Mouse (Mus musculus) MEL (cell line): ENCODE results near the gene Proser1. TPM values are rescaled to one million over a fixed set of nuclear protein-coding genes. Genes with fewer than 3 reads are reported as not detected.

Source experiments
- DNase-seq: peaks from one replicate; pipeline ENCODE4 v3.0.0; 2011; ENCODE audit warnings: low read depth, low spot score
- H3K27ac ChIP-seq: 2 replicates; pipeline ENCODE4 v1.5.1; 2012; ENCODE audit warnings: low read depth, mild to moderate bottlenecking, control low read depth, low read length, moderate library complexity; ENCODE audit not compliant: control insufficient read depth
- H3K27me3 ChIP-seq, 2 experiments: fragments of 150-350 bp in 1 of 2; sonication (generic) in 1 of 2; 2 replicates each; pipeline ENCODE4 v1.6.1; 2012; ENCODE audit warnings: low read length in 2 of 2, mild to moderate bottlenecking in 2 of 2, improper control_type of control experiment in 1 of 2, moderate library complexity in 1 of 2; ENCODE audit not compliant: insufficient read depth in 2 of 2, control insufficient read depth in 1 of 2
- H3K36me3 ChIP-seq, 2 experiments: 2 replicates each; pipeline ENCODE4 v1.6.1; 2012 to 2014; ENCODE audit warnings: low read length in 2 of 2, improper control_type of control experiment in 1 of 2, inconsistent platforms in 1 of 2, mild to moderate bottlenecking in 1 of 2; ENCODE audit not compliant: insufficient read depth in 2 of 2, control insufficient read depth in 1 of 2
- H3K4me1 ChIP-seq, 2 experiments: fragments of 150-350 bp in 1 of 2; sonication (generic) in 1 of 2; 2 replicates each; pipeline ENCODE4 v1.6.1; 2012; ENCODE audit warnings: low read length in 2 of 2, improper control_type of control experiment in 1 of 2, mild to moderate bottlenecking in 1 of 2; ENCODE audit not compliant: insufficient read depth in 2 of 2, control insufficient read depth in 1 of 2
- H3K4me3 ChIP-seq, 2 experiments: fragments of 150-350 bp in 1 of 2; sonication (generic) in 1 of 2; 2 replicates each; pipeline ENCODE4 v1.5.1; 2012; ENCODE audit warnings: low read depth in 2 of 2, low read length in 2 of 2, mild to moderate bottlenecking in 2 of 2, moderate library complexity in 2 of 2, control low read depth in 1 of 2, improper control_type of control experiment in 1 of 2; ENCODE audit not compliant: control insufficient read depth in 1 of 2, insufficient read depth in 1 of 2
- H3K79me2 ChIP-seq: 2 replicates; pipeline ENCODE4 v1.6.1; 2012; ENCODE audit warnings: mild to moderate bottlenecking, low read length, moderate library complexity; ENCODE audit not compliant: control insufficient read depth, poor library complexity, insufficient read depth
- H3K9ac ChIP-seq: 2 replicates; pipeline ENCODE4 v1.6.1; 2012; ENCODE audit warnings: low read depth, mild to moderate bottlenecking, control low read depth, low read length, moderate library complexity; ENCODE audit not compliant: control insufficient read depth, poor library complexity, severe bottlenecking
- H3K9me3 ChIP-seq: fragments of 150-350 bp; sonication (generic); replicated peaks from 2 replicates; pipeline ENCODE4 v1.6.1; 2012; ENCODE audit warnings: mild to moderate bottlenecking, low read length, improper control_type of control experiment, moderate library complexity; ENCODE audit not compliant: insufficient read depth
- BHLHE40 ChIP-seq: IDR thresholded peaks from 2 replicates; pipeline ENCODE4 v1.6.1; 2012; ENCODE audit warnings: low read depth, mild to moderate bottlenecking, inconsistent platforms, low read length, improper control_type of control experiment, borderline replicate concordance
- CHD1 ChIP-seq: IDR thresholded peaks from 2 replicates; pipeline ENCODE4 v1.6.1; 2012; ENCODE audit warnings: low read depth, mild to moderate bottlenecking, inconsistent platforms, low read length, improper control_type of control experiment
- ELF1 ChIP-seq: IDR thresholded peaks from 2 replicates; pipeline ENCODE4 v1.6.1; 2014; ENCODE audit warnings: low read depth, mild to moderate bottlenecking, inconsistent platforms, low read length, improper control_type of control experiment, moderate library complexity
- EP300 ChIP-seq, 2 experiments: IDR thresholded peaks; 2 replicates each; pipeline ENCODE4 v1.6.1; 2011; ENCODE audit warnings: improper control_type of control experiment in 2 of 2, low read length in 2 of 2, low read depth in 1 of 2, mild to moderate bottlenecking in 1 of 2
- GABPA ChIP-seq: IDR thresholded peaks from 2 replicates; pipeline ENCODE4 v1.6.1; 2012; ENCODE audit warnings: low read depth, mild to moderate bottlenecking, inconsistent platforms, low read length, improper control_type of control experiment, moderate library complexity
- HCFC1 ChIP-seq: IDR thresholded peaks from 2 replicates; pipeline ENCODE4 v1.6.1; 2012; ENCODE audit warnings: low read depth, mild to moderate bottlenecking, inconsistent platforms, low read length, improper control_type of control experiment, moderate library complexity
- JUND ChIP-seq: IDR thresholded peaks from 2 replicates; pipeline ENCODE4 v1.6.1; 2011; ENCODE audit warnings: low read depth, mild to moderate bottlenecking, improper control_type of control experiment, low read length
- KAT2A ChIP-seq: conservative IDR thresholded peaks from 2 replicates; pipeline ENCODE4 v1.6.1; 2012; ENCODE audit warnings: low read depth, low read length, improper control_type of control experiment, inconsistent platforms
- MAX ChIP-seq: IDR thresholded peaks from 2 replicates; pipeline ENCODE4 v1.6.1; 2011; ENCODE audit warnings: low read length, improper control_type of control experiment
- MAZ ChIP-seq: IDR thresholded peaks from 2 replicates; pipeline ENCODE4 v1.6.1; 2012; ENCODE audit warnings: low read depth, mild to moderate bottlenecking, inconsistent platforms, low read length, improper control_type of control experiment
- MXI1 ChIP-seq: IDR thresholded peaks from 2 replicates; pipeline ENCODE4 v1.6.1; 2011; ENCODE audit warnings: mild to moderate bottlenecking, low read depth, low read length, improper control_type of control experiment
- MYB ChIP-seq: IDR thresholded peaks from 2 replicates; pipeline ENCODE4 v1.6.1; 2011; ENCODE audit warnings: mild to moderate bottlenecking, low read depth, low read length, improper control_type of control experiment
- MYC ChIP-seq: IDR thresholded peaks from 2 replicates; pipeline ENCODE4 v1.6.1; 2011; ENCODE audit warnings: low read depth, mild to moderate bottlenecking, low read length, improper control_type of control experiment, moderate library complexity
- NRF1 ChIP-seq: IDR thresholded peaks from 2 replicates; pipeline ENCODE4 v1.6.1; 2014; ENCODE audit warnings: low read depth, mild to moderate bottlenecking, inconsistent platforms, low read length, improper control_type of control experiment, moderate library complexity; ENCODE audit not compliant: poor library complexity, insufficient read depth, severe bottlenecking
- POLR2A ChIP-seq, 2 experiments: IDR thresholded peaks; 2 replicates each; pipeline ENCODE4 v1.6.1; 2011 to 2012; ENCODE audit warnings: low read length in 2 of 2, mild to moderate bottlenecking in 2 of 2, control low read depth in 1 of 2, improper control_type of control experiment in 1 of 2, low read depth in 1 of 2, moderate library complexity in 1 of 2; ENCODE audit not compliant: control insufficient read depth in 1 of 2, insufficient read depth in 1 of 2, poor library complexity in 1 of 2
- RCOR1 ChIP-seq: IDR thresholded peaks from 2 replicates; pipeline ENCODE4 v1.6.1; 2012; ENCODE audit warnings: low read depth, mild to moderate bottlenecking, inconsistent platforms, low read length, improper control_type of control experiment
- SIN3A ChIP-seq: IDR thresholded peaks from 2 replicates; pipeline ENCODE4 v1.6.1; 2012; ENCODE audit warnings: low read length, improper control_type of control experiment, inconsistent platforms
- SMC3 ChIP-seq: IDR thresholded peaks from 2 replicates; pipeline ENCODE4 v1.6.1; 2011; ENCODE audit warnings: low read depth, low read length, improper control_type of control experiment
- TBP ChIP-seq: IDR thresholded peaks from 2 replicates; pipeline ENCODE4 v1.8.0; 2011; ENCODE audit warnings: low read depth, low read length, improper control_type of control experiment
- TCF12 ChIP-seq: IDR thresholded peaks from 2 replicates; pipeline ENCODE4 v1.6.1; 2014; ENCODE audit warnings: low read depth, mild to moderate bottlenecking, inconsistent platforms, low read length, improper control_type of control experiment, moderate library complexity
- UBTF ChIP-seq: IDR thresholded peaks from 2 replicates; pipeline ENCODE4 v1.6.1; 2012; ENCODE audit warnings: low read depth, mild to moderate bottlenecking, inconsistent platforms, low read length, improper control_type of control experiment, moderate library complexity, borderline replicate concordance; ENCODE audit not compliant: insufficient read depth
- USF1 ChIP-seq: IDR thresholded peaks from 2 replicates; pipeline ENCODE4 v1.6.1; 2014; ENCODE audit warnings: low read depth, mild to moderate bottlenecking, inconsistent platforms, low read length, improper control_type of control experiment, moderate library complexity
- USF2 ChIP-seq, 2 experiments: IDR thresholded peaks; 2 replicates each; pipeline ENCODE4 v1.6.1; 2011 to 2012; ENCODE audit warnings: improper control_type of control experiment in 2 of 2, low read length in 2 of 2, borderline replicate concordance in 1 of 2, inconsistent platforms in 1 of 2, low read depth in 1 of 2, mild to moderate bottlenecking in 1 of 2; ENCODE audit not compliant: insufficient read depth in 1 of 2
- ZKSCAN1 ChIP-seq: IDR thresholded peaks from 2 replicates; pipeline ENCODE4 v1.6.1; 2012; ENCODE audit warnings: low read depth, mild to moderate bottlenecking, inconsistent platforms, low read length, improper control_type of control experiment, moderate library complexity
- polyA plus RNA-seq, 2 experiments: library from polyadenylated mRNA; stranded (reverse) in 1 of 2; unstranded in 1 of 2; fragments of >175 nt in 1 of 2; fragments of >200 nt in 1 of 2; gene quantifications; 2 replicates each; pipeline versions ENCODE4 v1.2.1 to v1.2.4; 2012; ENCODE audit warnings: low replicate concordance in 2 of 2, low read depth in 1 of 2; ENCODE audit not compliant: insufficient read length in 2 of 2, insufficient read depth in 1 of 2, missing spikeins in 1 of 2
- total RNA-seq: library from RNA; depleted of rRNA; stranded (reverse); fragments of 300-350 nt; gene quantifications from 2 replicates; pipeline ENCODE4 v1.2.3, GENCODE M21; 2012

Proser1 gene
- total and polyA plus RNA-seq, 3 experiments, result 3.5 to 107 (median 24.6) TPM

DNA sequence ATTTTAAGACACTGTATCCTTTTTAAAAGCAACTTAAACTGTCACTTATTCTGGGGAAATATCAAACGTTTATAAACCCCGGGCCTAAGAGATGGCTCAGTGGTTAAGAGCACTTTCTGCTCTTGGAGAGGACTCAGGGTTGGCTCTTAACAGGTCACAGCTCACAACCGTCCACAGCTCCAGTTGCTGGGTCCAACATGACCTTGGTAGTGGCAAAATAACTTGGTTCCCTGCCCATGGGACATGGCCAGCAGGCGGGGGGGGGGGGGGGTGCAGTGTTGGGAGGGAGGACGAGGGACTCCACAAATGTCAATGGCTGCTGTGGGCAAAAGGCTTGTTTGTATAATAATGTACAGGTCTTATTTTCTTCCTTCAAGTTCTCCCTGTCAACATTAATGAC lies 3.9 kb downstream of the Proser1 start:
- H3K27me3 ChIP-seq, result no peaks in the 10 kb centered on the region
- no peaks in the 10 kb centered on the region for H3K9me3 ChIP-seq
- no peak overlapping the region for H3K4me3 ChIP-seq
- H3K36me3 ChIP-seq, result peaks cover 4 to 17% of the 10 kb centered on the region in 2 experiments
- TF ChIP-seq TBP (no peak), BHLHE40 (no peak), RCOR1 (no peak), MYB (no peak), ZKSCAN1 (no peak), CHD1 (no peak), JUND (no peak)
- no peak overlapping the region for H3K27ac ChIP-seq
- H3K9ac ChIP-seq, result no peak overlapping the region
- DNase-seq, result no peak
- peaks cover 0 to 13% of the 10 kb centered on the region in 2 experiments; a peak in 2 of 4 replicates for H3K4me1 ChIP-seq
- peaks cover 54% of the 10 kb centered on the region for H3K79me2 ChIP-seq

DNA sequence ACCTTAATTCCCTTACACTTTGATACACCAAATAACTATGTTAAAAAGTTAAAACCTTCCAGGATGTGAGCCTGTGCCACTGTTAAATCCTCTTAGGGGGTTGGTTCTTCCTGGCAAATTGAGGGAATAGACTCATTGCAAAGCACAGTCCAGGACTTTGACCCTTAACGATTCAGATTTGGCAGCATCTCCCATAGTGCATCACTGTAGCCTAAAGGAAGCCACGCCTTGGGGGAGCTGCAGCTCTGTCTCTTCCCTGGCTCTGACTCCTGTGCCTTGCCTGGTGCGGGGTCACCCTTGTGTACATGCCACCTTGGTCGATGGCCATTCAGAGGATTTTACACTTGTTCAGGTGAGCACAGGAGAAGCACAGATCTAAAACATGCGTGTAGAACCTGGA lies 6.2 kb downstream of the Proser1 start:
- Histone ChIP-seq H3K9me3 (no peaks in the 10 kb centered on the region), H3K79me2 (peaks cover 36% of the 10 kb centered on the region), H3K4me3 (no peak overlapping the region), H3K4me1 (peaks cover 0 to 13% of the 10 kb centered on the region in 2 experiments; a peak in 2 of 4 replicates), H3K36me3 (peaks cover 4 to 17% of the 10 kb centered on the region in 2 experiments), H3K27ac (no peak overlapping the region), H3K9ac (no peak overlapping the region), H3K27me3 (no peaks in the 10 kb centered on the region)
- TF ChIP-seq UBTF (no peak), TCF12 (no peak), SIN3A (no peak), HCFC1 (no peak), SMC3 (no peak), RCOR1 (no peak), GABPA (no peak), JUND (no peak), POLR2A (IDR thresholded peaks at IDR 0.05; ENCODE audit: control insufficient read depth in 1 of 2, insufficient read depth in 1 of 2, low read depth in 1 of 2, low read length in 2 of 2, poor library complexity in 1 of 2) (no peak), MYC (no peak), MAZ (no peak), USF1 (no peak), MXI1 (no peak), USF2 (IDR thresholded peaks at IDR 0.05; ENCODE audit: borderline replicate concordance in 1 of 2, insufficient read depth in 1 of 2, low read depth in 1 of 2, low read length in 2 of 2) (no peak), MAX (no peak), ZKSCAN1 (no peak), EP300 (IDR thresholded peaks at IDR 0.05; ENCODE audit: low read depth in 1 of 2, low read length in 2 of 2) (no peak), ELF1 (no peak), KAT2A (no peak), NRF1 (no peak)
- DNase-seq, result no peak
